Mouse (Mus musculus) testis, adult 2 months (tissue): ENCODE data around the gene Bend3.

Source experiments
- CTCF ChIP-seq: fragments of 200-500 bp; IDR thresholded peaks from 2 replicates; pipeline ENCODE4 v1.5.1; 2012; ENCODE audit warnings: low read depth, mild to moderate bottlenecking, inconsistent platforms, low read length, moderate library complexity; ENCODE audit not compliant: control insufficient read depth, insufficient read depth, insufficient replicate concordance
- POLR2A ChIP-seq: fragments of 200-500 bp; IDR thresholded peaks from 2 replicates; pipeline ENCODE4 v1.6.1; 2012; ENCODE audit warnings: low read depth, mild to moderate bottlenecking, inconsistent platforms, low read length, moderate library complexity; ENCODE audit not compliant: control insufficient read depth

GRCm38 (mm10) chr10:43540442-43541152 is 62.0 kb downstream of the Bend3 start, which contains the start of gene 1700021F05Rik:
- peak; percentile 77 for TF ChIP-seq POLR2A
- peak; percentile 94; the same call in 1 of the 2 replicates for TF ChIP-seq CTCF
